In the genomic region with DNA sequence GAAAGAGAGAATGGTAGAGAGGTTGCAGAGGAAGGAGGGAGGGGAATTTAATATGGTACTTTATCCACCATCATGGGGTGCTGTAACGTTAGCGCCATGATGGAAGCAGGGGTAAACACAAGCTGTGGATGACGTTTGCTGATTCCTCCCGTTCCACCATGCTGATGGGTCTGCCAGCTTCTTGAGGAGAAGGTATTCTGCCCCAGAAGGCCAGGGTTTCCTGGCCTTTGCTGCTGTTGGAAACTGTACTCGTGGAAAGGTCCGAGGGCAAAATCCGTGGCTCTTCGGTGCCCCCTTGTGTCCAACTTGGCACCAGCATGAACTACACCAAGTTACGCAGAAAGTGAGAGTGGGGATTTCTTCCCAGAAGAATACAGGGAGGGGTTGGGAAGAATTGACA, we compare ENCODE assay signal across 8 mouse cellular contexts.
DNase-seq lines count a peak whose midpoint lies in the region; ATAC-seq lines count a peak whose summit lies in the region.

No protein-coding gene starts in this region.

- no peak overlapping the region for H3K9ac ChIP-seq in forebrain, embryonic 14.5 days (ENCODE audit: low read length)
- H3K9ac ChIP-seq in hindbrain, embryonic 12.5 days, result no peak overlapping the region

- H3K27me3 ChIP-seq in forebrain, embryonic 14.5 days (replicated peaks; ENCODE audit: control insufficient read depth, insufficient read depth, low read length), result no peaks in the 10 kb centered on the region
- no peaks in the 10 kb centered on the region for H3K27me3 ChIP-seq in hindbrain, embryonic 12.5 days

- no peaks in the 10 kb centered on the region for H3K36me3 ChIP-seq in forebrain, embryonic 14.5 days (ENCODE audit: control insufficient read depth, insufficient read depth, low read length)
- H3K36me3 ChIP-seq in hindbrain, embryonic 12.5 days, result no peaks in the 10 kb centered on the region

- no peak overlapping the region for H3K4me2 ChIP-seq in forebrain, embryonic 14.5 days (ENCODE audit: low read length)
- H3K4me2 ChIP-seq in hindbrain, embryonic 12.5 days (replicated peaks), result peak overlapping the region; percentile 16; the same call in 1 of the 2 replicates

- peak; percentile 75; the same call in 1 of the 2 replicates for ATAC-seq in cerebellum, adult (ENCODE audit: insufficient number of reproducible peaks, low FRiP score, low TSS enrichment)
- ATAC-seq in forebrain, embryonic 14.5 days, result peak; percentile 84
- ATAC-seq in hindbrain, embryonic 12.5 days (ENCODE audit: low FRiP score), result peak; percentile 86

- 9% methylated on average over 9 of the region's 9 CpGs for WGBS in forebrain, embryonic 14.5 days
- WGBS in hindbrain, embryonic 12.5 days, result 6% methylated on average over 9 of the region's 9 CpGs

- no peaks in the 10 kb centered on the region for H3K9me3 ChIP-seq in forebrain, embryonic 14.5 days (replicated peaks; ENCODE audit: control insufficient read depth, low read length)
- H3K9me3 ChIP-seq in hindbrain, embryonic 12.5 days (replicated peaks), result no peaks in the 10 kb centered on the region

- peak; percentile 23 for DNase-seq in MN1 (ENCODE audit: low spot score)
- DNase-seq in forebrain, embryonic 14.5 days (ENCODE audit: low spot score), result peak; percentile 84
- peak; percentile 84 to 85 for DNase-seq in layer of hippocampus, postnatal 10 days (ENCODE audit: low spot score in 2 of 2)
- peak; percentile 31 for DNase-seq in lung, postnatal 36 days
- DNase-seq in right cerebral cortex, adult 18-20 months, result peak; percentile 58
- DNase-seq in yolk sac, embryonic 10.5 days (ENCODE audit: low spot score), result peak; percentile 22

- H3K4me1 ChIP-seq in forebrain, embryonic 14.5 days (ENCODE audit: control insufficient read depth, insufficient read depth, low read length), result peaks cover 9% of the 10 kb centered on the region; the same call in 1 of the 2 replicates
- peaks cover 3% of the 10 kb centered on the region; the same call in 1 of the 2 replicates for H3K4me1 ChIP-seq in hindbrain, embryonic 12.5 days

- H3K27ac ChIP-seq in forebrain, embryonic 14.5 days (ENCODE audit: low read depth, low read length), result no peak overlapping the region
- H3K27ac ChIP-seq in hindbrain, embryonic 12.5 days, result no peak overlapping the region

- H3K4me3 ChIP-seq in forebrain, embryonic 14.5 days (ENCODE audit: low read depth, low read length), result no peak overlapping the region
- no peak overlapping the region for H3K4me3 ChIP-seq in hindbrain, embryonic 12.5 days

Comparison
In these comparisons a context has a peak if more than half of its experiments do, and no peak if none do; other contexts are left out.
1. DNase-seq: peak in every context shown above with its lines; median percentile 84 in layer of hippocampus, postnatal 10 days; 84 in forebrain, embryonic 14.5 days; 58 in right cerebral cortex, adult 18-20 months; 31 in lung, postnatal 36 days; 23 in MN1; 22 in yolk sac, embryonic 10.5 days.